Comparison of ENCODE assay signal across 10 mouse cellular contexts in genomic region chrX:94365381-94365925, GRCm38 (mm10). TPM values are rescaled to one million over a fixed set of nuclear protein-coding genes. Genes with fewer than 3 reads are reported as not detected.
A peak's percentile ranks its signal among the peaks of the same experiment; 100 is the strongest.
DNase-seq lines count a peak whose midpoint lies in the region; ATAC-seq and TF ChIP-seq lines count a peak whose summit lies in the region.
"Had no signal": no experiment of that assay in that cellular context is flagged by ENCODE, and none has a peak within 500 bp of the region (broad histone marks: within the 10 kb centered on the region; RNA-seq: fewer than 3 reads in every experiment).

No protein-coding gene starts in this region.

- H3K27me3 ChIP-seq in kidney, embryonic 14.5 days (ENCODE audit: control insufficient read depth, insufficient read depth, low read length), result peaks cover 31% of the 10 kb centered on the region; the same call in 1 of the 2 replicates
- peaks cover 31% of the 10 kb centered on the region for H3K27me3 ChIP-seq in midbrain, postnatal 0 days (ENCODE audit: insufficient read depth, low read length)

- ATAC-seq in kidney, embryonic 14.5 days (ENCODE audit: low FRiP score, low TSS enrichment), result no peak
- no peak for ATAC-seq in midbrain, postnatal 0 days (ENCODE audit: low FRiP score)
- no peak for ATAC-seq in monocyte, adult 5-6 weeks (replicated peaks; ENCODE audit: insufficient number of reproducible peaks, low FRiP score, low TSS enrichment, poor library complexity, severe bottlenecking)
- ATAC-seq: Patski had no signal

- WGBS in kidney, embryonic 14.5 days, result 27% methylated on average over 14 of the region's 14 CpGs
- WGBS in midbrain, postnatal 0 days, result 27% methylated on average over 14 of the region's 14 CpGs

- H3K27ac ChIP-seq in kidney, embryonic 14.5 days (ENCODE audit: low read depth, low read length), result no peak overlapping the region
- H3K27ac ChIP-seq in midbrain, postnatal 0 days (ENCODE audit: low read depth, low read length), result no peak overlapping the region
- no peak overlapping the region for H3K27ac ChIP-seq in left cerebral cortex, adult 2 months

- intact Hi-C loops in left cerebral cortex, adult 2 months (cut with DNase I), result loop anchor here (5.0 kb wide), 1 partner anchor 177 kb away; the partner anchor contains the start of gene Maged1

- no peaks in the 10 kb centered on the region for H3K36me3 ChIP-seq in kidney, embryonic 14.5 days (ENCODE audit: control insufficient read depth, insufficient read depth, low read length)
- H3K36me3 ChIP-seq in midbrain, postnatal 0 days (ENCODE audit: insufficient read depth, low read length), result no peaks in the 10 kb centered on the region

- DNase-seq in kidney, adult 11 months, result no peak
- peak; percentile 13 for DNase-seq in embryo, embryonic 9.5 days (ENCODE audit: extremely low spot score)
- DNase-seq in hindlimb bud, embryonic 11.5 days (ENCODE audit: extremely low spot score, low read depth, low spot score), result peak; percentile 2
- no peak for DNase-seq in midbrain, postnatal 0 days (ENCODE audit: low spot score)
- DNase-seq in urinary bladder, postnatal 10 days (ENCODE audit: low spot score), result no peak
- no peak for DNase-seq in left cerebral cortex, adult 2 months (ENCODE audit: extremely low spot score in 1 of 2, low spot score in 2 of 2)

- TF ChIP-seq CTCF in midbrain, postnatal 0 days (IDR thresholded peaks at IDR 0.05), result no peak
- TF ChIP-seq CTCF in left cerebral cortex, adult 2 months (IDR thresholded peaks at IDR 0.05), result no peak

- peak overlapping the region; percentile 59; the same call in 1 of the 2 replicates for H3K4me3 ChIP-seq in kidney, embryonic 14.5 days (ENCODE audit: low read length)
- H3K4me3 ChIP-seq in midbrain, postnatal 0 days (ENCODE audit: low read depth, low read length), result no peak overlapping the region
- no peak overlapping the region for H3K4me3 ChIP-seq in left cerebral cortex, adult 2 months

- H3K9me3 ChIP-seq in kidney, embryonic 14.5 days (ENCODE audit: control insufficient read depth, low read length), result no peaks in the 10 kb centered on the region
- no peaks in the 10 kb centered on the region for H3K9me3 ChIP-seq in midbrain, postnatal 0 days (ENCODE audit: low read length)

- H3K4me1 ChIP-seq in kidney, embryonic 14.5 days (ENCODE audit: control insufficient read depth, insufficient read depth, low read length), result no peaks in the 10 kb centered on the region
- no peaks in the 10 kb centered on the region for H3K4me1 ChIP-seq in midbrain, postnatal 0 days (ENCODE audit: insufficient read depth, low read length)

- peak overlapping the region; percentile 34 for H3K4me2 ChIP-seq in kidney, embryonic 14.5 days (replicated peaks; ENCODE audit: low read depth, low read length)
- 0 out of 2 replicates have a peak overlapping the region, but pooled peaks have one; percentile 40 for H3K4me2 ChIP-seq in midbrain, postnatal 0 days (ENCODE audit: low read depth, low read length, poor library complexity, severe bottlenecking)

- H3K9ac ChIP-seq in kidney, embryonic 14.5 days (ENCODE audit: low read depth, low read length), result no peak overlapping the region
- H3K9ac ChIP-seq in midbrain, postnatal 0 days (replicated peaks; ENCODE audit: low read length, poor library complexity, severe bottlenecking), result no peak overlapping the region

RNA-seq across cellular contexts. Expression of gene Fam90a1b, which starts 1.1 kb away (rescaled TPM):
- 0.16 and 0.17 TPM in 2 replicates for polyA plus RNA-seq in kidney, embryonic 14.5 days (2014; fragmentation: Nextera tagmentation; extraction: Ambion mirVana)
- total RNA-seq in midbrain, postnatal 0 days (2014; rRNA removed), result 0.66 and 1.2 TPM in 2 replicates
- polyA plus RNA-seq in midbrain, postnatal 0 days (2015; fragmentation: Nextera tagmentation; extraction: Ambion mirVana), result 0.37 and 0.47 TPM in 2 replicates
- total RNA-seq in monocyte, adult 5-6 weeks (2017), result not detected in 3 replicates
- not detected for total RNA-seq in left cerebral cortex, adult 2 months (2021)
- total RNA-seq: heart, postnatal 36 days had no signal
- polyA plus RNA-seq: Patski had no signal

RNA-seq across cellular contexts. Expression of gene Apoo, which starts 1.5 kb away (rescaled TPM):
- polyA plus RNA-seq in kidney, embryonic 14.5 days (2014; fragmentation: Nextera tagmentation; extraction: Ambion mirVana), result 113 and 118 TPM in 2 replicates
- 58.3 and 58.7 TPM in 2 replicates for total RNA-seq in midbrain, postnatal 0 days (2014; rRNA removed)
- 135 and 146 TPM in 2 replicates for polyA plus RNA-seq in midbrain, postnatal 0 days (2015; fragmentation: Nextera tagmentation; extraction: Ambion mirVana)
- 0.32 to 1.9 TPM (median 0.78 TPM) in 3 replicates for total RNA-seq in monocyte, adult 5-6 weeks (2017)
- total RNA-seq in left cerebral cortex, adult 2 months (2021), result 10 to 100 TPM; 56.6 to 74.0 TPM

Comparison
In these comparisons a context has a peak if more than half of its experiments do, and no peak if none do; other contexts are left out.
1. DNase-seq: peak in embryo, embryonic 9.5 days (single experiment) and hindlimb bud, embryonic 11.5 days (single experiment); none in kidney, adult 11 months (single experiment), midbrain, postnatal 0 days (single experiment), urinary bladder, postnatal 10 days (single experiment) and left cerebral cortex, adult 2 months (0 of 2).
2. RNA of gene Apoo, which starts 1.5 kb away (total RNA-seq): 56.6 to 74.0 TPM in left cerebral cortex, adult 2 months and 58.3 to 58.7 TPM in midbrain, postnatal 0 days; 0.32 to 1.9 TPM in monocyte, adult 5-6 weeks; every median in the first group is over 10 times any median in the second.